Mouse (Mus musculus): ENCODE measurements at regions not wholly inside any gene's neighbourhood (a gene's known extent, or its start where the extent isn't known, plus 50 kb on each side); places are given as distances from the start of the nearest gene placed in this dataset.

DNA sequence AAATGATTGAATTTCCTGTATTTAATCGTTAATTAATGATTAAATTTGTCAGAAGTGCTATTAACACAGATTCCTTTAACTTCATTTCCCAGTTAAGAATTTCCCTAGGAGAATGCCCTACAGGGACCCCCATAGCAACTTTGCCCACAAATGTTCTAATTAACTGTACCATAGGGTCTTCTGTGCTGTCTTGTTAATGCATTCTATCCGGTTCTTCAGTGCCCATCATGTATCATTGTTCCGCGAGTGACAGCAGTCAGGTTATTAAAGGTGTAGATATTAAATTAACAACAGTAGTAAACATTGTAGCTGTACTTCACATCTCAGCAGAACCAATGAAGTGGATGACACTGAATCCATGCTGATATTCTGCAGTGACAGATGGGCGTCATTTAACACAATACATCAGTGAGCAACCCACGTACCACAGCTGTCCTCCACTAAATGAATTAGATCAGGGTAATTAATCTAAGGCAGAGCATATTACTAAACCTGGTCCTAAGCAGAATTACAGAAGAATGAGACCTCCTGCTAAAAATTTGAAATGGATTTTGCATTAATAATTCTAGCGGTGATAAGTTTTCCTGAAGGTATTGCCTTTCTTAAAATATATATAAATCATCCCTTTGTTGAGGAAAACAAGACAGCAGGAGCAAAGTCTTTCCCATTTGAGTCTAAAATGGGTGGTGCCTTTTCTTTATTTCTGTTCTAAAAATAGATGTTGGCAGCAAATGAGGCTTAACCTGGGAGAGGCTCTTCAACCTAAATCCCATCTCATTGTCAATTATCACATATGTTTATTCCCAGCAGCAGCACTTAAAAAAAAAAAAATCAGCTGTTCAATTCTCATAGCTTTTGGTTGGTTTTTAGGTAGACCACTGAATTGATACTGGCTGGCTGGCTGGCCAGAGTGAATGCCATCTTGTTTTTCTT, 872.3 kb downstream of the Nxph1 start:
- in situ Hi-C loops (cut with MboI, MseI): no loop called here

DNA sequence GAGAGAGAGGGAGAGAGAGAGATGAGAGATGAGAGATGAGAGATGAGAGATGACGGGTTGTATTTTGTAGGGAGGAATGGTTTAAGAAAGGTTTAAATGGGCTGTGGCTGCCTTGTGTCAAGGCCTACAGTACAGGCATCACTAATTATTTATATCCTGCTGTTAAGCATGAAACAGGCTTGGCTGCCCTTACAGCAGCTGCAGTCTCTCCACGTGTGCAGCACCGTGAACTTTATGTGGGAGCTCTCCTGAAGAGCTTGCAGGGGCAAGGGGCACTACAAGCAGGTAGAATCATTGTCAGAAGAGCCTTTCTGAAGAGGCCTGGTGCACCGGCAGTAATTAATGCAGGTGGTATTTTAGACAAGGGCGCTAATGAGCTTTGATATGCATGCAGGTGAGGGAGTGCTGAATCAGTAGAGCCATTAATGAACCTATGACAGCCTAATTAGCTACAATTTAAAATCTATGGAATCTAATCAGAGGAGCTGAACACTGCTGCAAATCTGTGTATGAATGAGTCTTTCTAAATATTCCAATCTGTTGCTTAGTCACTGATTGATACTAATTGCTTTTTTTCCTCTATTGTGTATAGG, 886.7 kb downstream of the Nxph1 start:
- in situ Hi-C loops (cut with MboI, MseI): no loop called here

DNA sequence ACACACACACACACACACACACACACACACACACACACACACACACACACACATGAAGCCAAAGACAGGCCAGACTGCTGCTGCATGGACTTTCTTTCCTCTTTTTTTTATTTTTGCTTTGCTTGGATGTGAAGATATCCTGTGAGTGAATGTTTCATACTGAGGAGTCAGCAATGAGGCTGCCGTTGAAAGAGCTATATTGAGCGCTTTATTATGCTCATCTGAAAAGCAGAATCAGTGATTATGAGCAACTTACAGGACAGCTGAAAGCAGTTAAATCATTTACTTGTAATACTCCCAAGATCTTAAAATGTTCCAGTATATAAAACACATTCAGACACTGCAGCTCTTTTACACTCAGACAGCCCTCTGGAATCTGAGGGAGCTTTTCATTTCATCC, 894.2 kb downstream of the Nxph1 start:
- in situ Hi-C loops (cut with MboI, MseI): no loop called here

DNA sequence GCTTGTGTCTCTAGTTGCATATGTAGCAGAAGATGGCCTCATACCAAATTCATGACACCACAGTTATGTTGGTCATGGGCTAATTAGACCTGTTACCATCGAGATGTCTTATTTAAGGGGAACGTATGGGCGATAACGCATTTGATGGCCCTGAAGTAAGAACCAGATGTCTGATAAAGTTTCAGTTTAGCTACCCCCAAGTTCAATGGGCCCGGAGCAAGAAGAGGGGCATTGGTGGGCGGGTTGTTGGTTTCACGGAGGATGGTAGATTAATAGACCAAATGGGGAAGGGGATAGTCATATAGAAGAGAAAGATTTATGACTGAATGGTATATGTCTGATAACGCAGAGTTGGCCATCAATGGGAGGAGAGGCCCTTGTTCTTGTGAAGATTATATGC, 941.6 kb downstream of the Nxph1 start:
- in situ Hi-C loops (cut with MboI, MseI): loop anchor here (10.0 kb wide), 1 partner anchor 1805 kb away; no protein-coding TSS in a partner anchor
